Mouse (Mus musculus): ENCODE data around the gene Tcaim.

DNA sequence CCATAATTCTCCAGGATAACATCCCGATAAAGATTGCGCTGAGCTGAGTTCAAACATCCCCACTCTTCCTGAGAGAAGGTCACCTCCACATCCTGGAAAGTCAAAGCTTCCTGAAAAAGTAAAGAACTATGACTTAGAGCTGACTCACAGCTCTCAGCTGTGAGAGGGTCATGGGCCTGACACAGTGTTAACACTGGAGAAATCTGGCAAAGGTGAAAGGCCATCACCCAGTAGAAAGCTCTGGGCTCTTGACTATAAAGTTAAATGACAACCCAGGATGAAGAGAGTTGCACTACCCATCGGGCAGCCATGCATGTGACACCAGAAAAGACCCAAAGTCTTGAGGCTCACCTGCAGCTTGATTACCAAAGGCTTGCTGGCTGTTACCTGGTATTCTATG, 51.4 kb downstream of the Tcaim start:
- no peak for TF ChIP-seq CTCF (IDR thresholded peaks at IDR 0.05; ENCODE audit: extremely low read depth, insufficient read depth, low read length)
- no peak for TF ChIP-seq POLR2A (IDR thresholded peaks at IDR 0.05; ENCODE audit: extremely low read depth, insufficient read depth, low read length)
